Mouse (Mus musculus) mouse embryonic stem cell (cell line): Measurements from ENCODE around the gene Slc24a1.

Experiments used
- in situ Hi-C, 2 experiments: fragments of 300-500 bp; cut with MboI; formaldehyde crosslinking; loops; 1 replicate in 1 of 2; 3 replicates in 1 of 2; pipeline ENCODE4 v1.14.3; 2019 to 2020; ENCODE audit warnings: low sequenced_read_pairs in 2 of 2, low pct_unique_long_range_greater_than_20kb in 1 of 2, mixed read lengths in 1 of 2; ENCODE audit not compliant: unreplicated experiment in 1 of 2

Slc24a1 gene

GRCm38 (mm10) chr9:64939790-64940189, 11.6 kb downstream of the Slc24a1 start:
- in situ Hi-C loops, result no loop called here

- in situ Hi-C loops, result no loop called here
Measured at GRCm38 (mm10) chr9:64939281-64939680, 12.1 kb downstream of the Slc24a1 start.

- in situ Hi-C loops, result no loop called here
Measured at GRCm38 (mm10) chr9:64938535-64938934, 12.9 kb downstream of the Slc24a1 start.

GRCm38 (mm10) chr9:64937491-64937890, 13.9 kb downstream of the Slc24a1 start:
- in situ Hi-C loops, result no loop called here

- in situ Hi-C loops, result no loop called here
Measured at GRCm38 (mm10) chr9:64936508-64936907, 14.9 kb downstream of the Slc24a1 start.

- in situ Hi-C loops, result no loop called here
Measured at GRCm38 (mm10) chr9:64934015-64934754, 17.2 kb downstream of the Slc24a1 start.

GRCm38 (mm10) chr9:64931751-64932610, 19.4 kb downstream of the Slc24a1 start:
- in situ Hi-C loops, result no loop called here

GRCm38 (mm10) chr9:64930256-64930655, 21.2 kb downstream of the Slc24a1 start:
- in situ Hi-C loops, result no loop called here

- in situ Hi-C loops, result no loop called here
Measured at GRCm38 (mm10) chr9:64926201-64926991, 25.0 kb downstream of the Slc24a1 start.

GRCm38 (mm10) chr9:64925771-64926170, 25.6 kb downstream of the Slc24a1 start:
- in situ Hi-C loops, result no loop called here

- in situ Hi-C loops, result no loop called here
Measured at GRCm38 (mm10) chr9:64918560-64918959, 32.8 kb downstream of the Slc24a1 start.

- in situ Hi-C loops, result no loop called here
Measured at GRCm38 (mm10) chr9:64914629-64915028, 36.8 kb downstream of the Slc24a1 start.

- in situ Hi-C loops, result no loop called here
Measured at GRCm38 (mm10) chr9:64913973-64914372, 37.4 kb downstream of the Slc24a1 start.

- in situ Hi-C loops, result no loop called here
Measured at GRCm38 (mm10) chr9:64913406-64913805, 38.0 kb downstream of the Slc24a1 start.

GRCm38 (mm10) chr9:64907441-64907840, 44.0 kb downstream of the Slc24a1 start:
- in situ Hi-C loops, result no loop called here

GRCm38 (mm10) chr9:64904917-64905640, 46.3 kb downstream of the Slc24a1 start:
- in situ Hi-C loops, result no loop called here

GRCm38 (mm10) chr9:64903386-64903785, 48.0 kb downstream of the Slc24a1 start:
- in situ Hi-C loops, result no loop called here

GRCm38 (mm10) chr9:64902866-64903265, 48.5 kb downstream of the Slc24a1 start:
- in situ Hi-C loops, result no loop called here
